Mouse (Mus musculus) midbrain, embryonic 16.5 days (tissue): Measurements from ENCODE around the gene Ggcx. TPM values are rescaled to one million over a fixed set of nuclear protein-coding genes. Genes with fewer than 3 reads are reported as not detected.
A peak's percentile ranks its signal among the peaks of the same experiment; 100 is the strongest.
"Not testable (repeated sequence)": the region's sequence is repeated elsewhere in the genome, so short reads cannot be mapped to it uniquely, and the experiment has no call there.

Source experiments
- ATAC-seq: fragments of 200-750 bp; cut with Nextera tagmentation; 2 replicates; pipeline ENCODE4 v1.8.0; 2017; ENCODE audit warnings: moderate TSS enrichment
- H3K27ac ChIP-seq: fragments of 300-500 bp; sonication (generic); 2 replicates; pipeline ENCODE4 v1.5.1; 2014; ENCODE audit warnings: mild to moderate bottlenecking, low read length, mixed read lengths
- H3K27me3 ChIP-seq: fragments of 300-500 bp; sonication (generic); 2 replicates; pipeline ENCODE4 v1.6.1; 2014; ENCODE audit warnings: low read depth, low read length, mixed read lengths; ENCODE audit not compliant: control insufficient read depth, insufficient read depth
- H3K36me3 ChIP-seq: fragments of 300-500 bp; sonication (generic); 2 replicates; pipeline ENCODE4 v1.6.1; 2014; ENCODE audit warnings: mild to moderate bottlenecking, low read length, moderate library complexity, mixed read lengths; ENCODE audit not compliant: control insufficient read depth, insufficient read depth
- H3K4me1 ChIP-seq: fragments of 300-500 bp; sonication (generic); 2 replicates; pipeline ENCODE4 v1.6.1; 2014; ENCODE audit warnings: mild to moderate bottlenecking, low read length, mixed read lengths; ENCODE audit not compliant: control insufficient read depth, insufficient read depth
- H3K4me2 ChIP-seq: fragments of 300-500 bp; sonication (generic); 2 replicates; pipeline ENCODE4 v1.6.1; 2014; ENCODE audit warnings: mild to moderate bottlenecking, low read length, mixed read lengths
- H3K4me3 ChIP-seq: fragments of 300-500 bp; sonication (generic); 2 replicates; pipeline ENCODE4 v1.5.1; 2014; ENCODE audit warnings: low read depth, mild to moderate bottlenecking, low read length, moderate library complexity, mixed read lengths
- H3K9ac ChIP-seq: fragments of 300-500 bp; sonication (generic); 2 replicates; pipeline ENCODE4 v1.6.1; 2014; ENCODE audit warnings: low read depth, low read length, mixed read lengths
- H3K9me3 ChIP-seq: fragments of 300-500 bp; sonication (generic); replicated peaks from 2 replicates; pipeline ENCODE4 v1.6.1; 2014; ENCODE audit warnings: mild to moderate bottlenecking, low read length, mixed read lengths; ENCODE audit not compliant: control insufficient read depth, poor library complexity, severe bottlenecking
- WGBS: fragments of 180-500 bp; shearing (Covaris S2); extraction: QIAGEN DNeasy Blood & Tissue Kit; methylation state at CpG from one replicate; pipeline ENCODE4 v1.1.7; 2014; 5-methylcytosine and 5-hydroxymethylcytosine counted together
- polyA plus RNA-seq: library from polyadenylated mRNA; unstranded; fragments of >200 nt; fragmentation: Nextera tagmentation; extraction: Ambion mirVana; gene quantifications from 2 replicates; pipeline ENCODE4 v1.2.1, GENCODE M21; 2015

Ggcx gene
- polyA plus RNA-seq, 1 experiment from 2014 or later, result 15.2 TPM

DNA sequence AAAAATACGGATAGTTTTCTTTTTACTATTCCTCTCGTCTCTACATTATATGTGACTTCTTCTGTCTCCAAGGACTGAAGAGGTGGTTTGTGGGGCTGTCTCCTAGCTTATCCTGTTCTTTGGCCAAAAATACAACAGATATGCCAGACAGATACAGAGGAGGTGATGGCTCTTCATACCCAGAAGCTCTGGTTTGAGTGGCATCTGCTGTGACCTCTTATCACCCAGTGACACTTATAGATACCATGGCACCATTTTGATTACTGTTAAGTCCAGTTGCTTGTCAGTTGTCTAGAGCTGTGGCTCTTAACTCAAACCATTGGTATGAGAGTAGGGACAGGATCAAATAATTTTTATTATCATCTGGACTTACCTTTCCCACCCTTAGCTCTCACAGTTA is 33.4 kb downstream of the Ggcx start:
- ATAC-seq, result no peak
- no peak overlapping the region for H3K4me3 ChIP-seq
- H3K36me3 ChIP-seq, result no peaks in the 10 kb centered on the region
- no peak overlapping the region for H3K9ac ChIP-seq
- no peak overlapping the region for H3K4me2 ChIP-seq
- WGBS, result 88% methylated on average over 2 of the region's 2 CpGs
- H3K27me3 ChIP-seq, result no peaks in the 10 kb centered on the region
- no peaks in the 10 kb centered on the region for H3K4me1 ChIP-seq
- no peaks in the 10 kb centered on the region for H3K9me3 ChIP-seq
- no peak overlapping the region for H3K27ac ChIP-seq

DNA sequence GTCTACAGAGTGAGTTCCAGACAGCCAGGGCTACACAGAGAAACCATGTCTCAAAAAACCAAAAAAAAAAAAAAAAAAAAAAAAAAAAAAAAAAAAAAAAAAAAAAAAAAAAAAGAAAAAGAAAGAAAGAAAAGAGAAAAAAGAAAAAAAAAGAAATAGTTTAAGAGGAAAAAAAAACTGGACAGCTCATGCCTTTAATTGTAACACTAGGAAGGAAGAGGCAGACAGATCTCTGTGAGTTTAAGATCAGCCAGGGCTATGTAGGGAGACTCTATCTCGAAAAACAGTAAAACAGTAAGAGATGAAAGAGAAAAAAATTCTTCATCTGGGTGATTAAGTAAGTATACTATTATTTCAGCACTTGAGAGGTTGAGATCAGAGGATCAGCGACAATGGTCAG is 37.7 kb downstream of the Ggcx start:
- H3K9ac ChIP-seq, ATAC-seq, H3K27me3 ChIP-seq, H3K4me1 ChIP-seq, H3K27ac ChIP-seq, H3K4me3 ChIP-seq, H3K36me3 ChIP-seq, H3K9me3 ChIP-seq, H3K4me2 ChIP-seq: not testable (repeated sequence)
- 62% methylated on average over 2 of the region's 2 CpGs for WGBS

DNA sequence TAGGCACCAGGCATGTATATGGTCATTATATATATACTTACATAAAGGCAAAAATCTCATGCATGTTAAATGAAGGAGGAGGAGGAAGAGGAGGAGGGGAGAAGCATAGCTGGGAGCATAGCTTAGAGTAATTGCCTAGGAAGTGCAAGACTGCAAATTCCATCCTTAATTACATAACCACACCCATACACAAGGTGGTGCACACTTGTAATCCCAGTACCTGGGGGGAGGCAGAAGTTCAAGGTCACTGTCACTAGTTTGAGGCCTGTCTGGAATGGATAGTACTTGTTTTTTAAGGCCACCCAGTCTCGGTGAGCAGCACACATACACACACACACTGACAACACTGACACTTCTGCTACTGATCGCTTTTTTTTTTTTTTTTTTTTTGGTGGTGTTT is 38.2 kb downstream of the Ggcx start:
- H3K4me3 ChIP-seq, result no peak overlapping the region
- H3K9me3 ChIP-seq, result no peaks in the 10 kb centered on the region
- 77% methylated on average over 2 of the region's 2 CpGs for WGBS
- no peak overlapping the region for H3K4me2 ChIP-seq
- H3K9ac ChIP-seq, result no peak overlapping the region
- H3K4me1 ChIP-seq, result peaks cover 8% of the 10 kb centered on the region; the same call in 1 of the 2 replicates
- H3K36me3 ChIP-seq, result no peaks in the 10 kb centered on the region
- no peak for ATAC-seq
- H3K27me3 ChIP-seq, result no peaks in the 10 kb centered on the region
- H3K27ac ChIP-seq, result no peak overlapping the region

DNA sequence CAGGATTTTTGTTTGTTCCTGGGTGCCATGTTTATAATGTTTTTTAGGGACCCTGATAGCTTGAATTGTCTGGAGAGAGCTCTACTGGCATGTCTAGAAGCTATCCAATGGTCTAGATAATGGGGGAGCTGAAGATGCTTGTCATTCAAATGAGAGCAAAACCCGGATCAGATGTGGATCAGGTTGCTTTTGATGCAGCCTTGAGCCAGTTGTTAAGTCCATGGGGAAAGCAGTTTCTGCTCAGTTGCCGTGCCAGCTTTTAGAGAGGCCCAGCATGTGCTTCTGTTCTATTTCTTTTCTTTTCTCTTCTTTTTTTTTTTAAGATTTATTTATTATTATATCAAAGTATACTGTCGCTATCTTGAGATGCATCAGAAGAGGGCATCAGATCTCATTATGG is 39.5 kb downstream of the Ggcx start:
- WGBS, result 46% methylated on average over 3 of the region's 3 CpGs
- Histone ChIP-seq H3K4me3 (no peak overlapping the region), H3K27ac (peak overlapping the region; percentile 64; the same call in 1 of the 2 replicates), H3K4me1 (peaks cover 8% of the 10 kb centered on the region; the same call in 1 of the 2 replicates), H3K36me3 (no peaks in the 10 kb centered on the region), H3K27me3 (no peaks in the 10 kb centered on the region), H3K4me2 (no peak overlapping the region), H3K9ac (no peak overlapping the region), H3K9me3 (no peaks in the 10 kb centered on the region)
- ATAC-seq, result no peak

DNA sequence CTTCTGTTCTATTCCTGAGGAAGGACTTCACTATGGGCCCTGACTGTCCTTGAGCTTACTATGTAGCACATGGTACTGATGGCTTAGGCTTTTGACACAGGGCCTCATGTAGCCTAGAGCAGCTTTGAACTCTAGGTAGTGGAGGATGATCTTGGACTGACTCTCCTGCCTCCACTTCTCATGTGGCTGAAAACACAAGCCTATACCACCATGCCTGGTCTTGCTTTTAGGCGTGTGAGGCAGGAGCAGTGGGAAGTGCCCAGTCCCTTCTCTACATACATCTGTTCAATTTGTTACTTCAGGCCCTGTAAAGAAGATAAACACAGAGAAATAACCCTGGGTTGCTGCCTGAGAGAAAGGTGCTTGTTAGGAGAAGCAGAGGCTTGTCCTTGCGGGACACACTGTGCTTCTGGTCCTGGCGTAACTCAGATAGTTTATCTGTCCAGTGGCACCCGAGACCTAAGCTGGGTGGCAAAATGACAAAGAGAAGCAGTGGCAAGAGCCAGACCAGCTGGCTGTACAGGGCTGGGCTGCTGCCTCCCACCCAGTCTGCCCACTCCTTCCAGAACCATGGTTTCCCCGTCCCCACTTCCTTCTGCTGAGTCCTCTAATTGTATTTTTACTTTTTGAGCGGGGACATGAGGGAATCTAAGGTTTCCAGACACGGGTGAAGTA is 40.1 kb downstream of the Ggcx start:
- Histone ChIP-seq H3K27ac (peak overlapping the region; percentile 64), H3K4me1 (peaks cover 8% of the 10 kb centered on the region; the same call in 1 of the 2 replicates), H3K9ac (no peak overlapping the region), H3K36me3 (no peaks in the 10 kb centered on the region), H3K4me2 (no peak overlapping the region), H3K4me3 (no peak overlapping the region), H3K9me3 (no peaks in the 10 kb centered on the region), H3K27me3 (no peaks in the 10 kb centered on the region)
- WGBS, result 65% methylated on average over 7 of the region's 7 CpGs
- ATAC-seq, result peak; percentile 53; the same call in 1 of the 2 replicates

DNA sequence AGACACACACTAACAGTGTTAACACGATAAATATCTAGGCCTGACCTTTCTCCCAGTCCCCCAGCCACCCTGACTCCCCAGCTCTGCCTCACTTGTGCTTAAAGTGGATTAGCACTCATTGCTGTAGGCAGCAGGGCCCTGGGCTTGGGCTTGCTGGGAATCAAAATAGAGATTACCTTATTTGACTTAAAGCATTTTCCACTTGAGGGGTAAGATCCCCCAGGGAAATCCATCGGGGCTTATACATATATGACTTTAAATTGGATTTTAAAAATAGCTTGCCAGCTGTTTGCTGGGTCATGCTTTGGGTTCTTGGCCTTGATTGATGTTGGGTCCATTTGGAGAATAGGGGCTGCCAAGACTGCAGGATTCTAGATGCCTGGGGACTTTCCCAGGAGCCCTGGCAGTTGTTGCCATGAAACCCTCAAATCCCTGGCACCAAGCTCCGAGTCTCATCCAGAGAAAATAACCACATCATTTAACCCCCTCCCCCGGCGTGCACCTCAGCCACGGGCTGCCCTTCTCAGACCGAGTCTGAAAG is 40.8 kb downstream of the Ggcx start:
- peak; percentile 88 for ATAC-seq
- peak overlapping the region; percentile 64 for H3K27ac ChIP-seq

DNA sequence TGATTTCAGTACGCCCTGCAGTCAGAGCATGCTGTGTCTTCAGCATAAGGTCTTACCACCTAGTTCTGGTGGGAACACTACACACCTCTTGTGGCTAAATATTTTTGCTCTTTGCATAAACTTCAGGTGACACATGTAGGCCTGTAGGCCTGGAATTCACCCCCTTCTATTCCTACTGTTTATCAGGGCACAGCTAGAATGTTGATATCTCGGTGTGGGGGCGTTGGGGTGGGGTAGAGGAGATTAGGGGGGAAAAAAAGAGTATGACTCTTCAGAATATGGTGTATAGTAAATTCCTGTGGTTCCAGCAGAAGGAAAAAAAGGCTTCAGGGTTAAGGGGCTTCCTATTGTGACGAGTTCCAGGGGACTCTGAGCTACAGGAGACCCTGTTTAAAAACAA is 42.5 kb downstream of the Ggcx start:
- no peaks in the 10 kb centered on the region for H3K36me3 ChIP-seq
- 86% methylated on average over 4 of the region's 4 CpGs for WGBS
- H3K9me3 ChIP-seq, result no peaks in the 10 kb centered on the region
- H3K27me3 ChIP-seq, result no peaks in the 10 kb centered on the region
- H3K4me1 ChIP-seq, result peaks cover 8% of the 10 kb centered on the region; the same call in 1 of the 2 replicates
- no peak overlapping the region for H3K27ac ChIP-seq
- ATAC-seq, result no peak
- no peak overlapping the region for H3K4me3 ChIP-seq
- no peak overlapping the region for H3K9ac ChIP-seq
- no peak overlapping the region for H3K4me2 ChIP-seq

More for the DNA sequence above, 40.8 kb downstream of the Ggcx start:
- Histone ChIP-seq H3K9me3 (no peaks in the 10 kb centered on the region), H3K9ac (no peak overlapping the region), H3K4me3 (no peak overlapping the region), H3K27me3 (no peaks in the 10 kb centered on the region), H3K4me2 (no peak overlapping the region), H3K36me3 (no peaks in the 10 kb centered on the region), H3K4me1 (peaks cover 8% of the 10 kb centered on the region; the same call in 1 of the 2 replicates)
- 32% methylated on average over 7 of the region's 7 CpGs for WGBS

DNA sequence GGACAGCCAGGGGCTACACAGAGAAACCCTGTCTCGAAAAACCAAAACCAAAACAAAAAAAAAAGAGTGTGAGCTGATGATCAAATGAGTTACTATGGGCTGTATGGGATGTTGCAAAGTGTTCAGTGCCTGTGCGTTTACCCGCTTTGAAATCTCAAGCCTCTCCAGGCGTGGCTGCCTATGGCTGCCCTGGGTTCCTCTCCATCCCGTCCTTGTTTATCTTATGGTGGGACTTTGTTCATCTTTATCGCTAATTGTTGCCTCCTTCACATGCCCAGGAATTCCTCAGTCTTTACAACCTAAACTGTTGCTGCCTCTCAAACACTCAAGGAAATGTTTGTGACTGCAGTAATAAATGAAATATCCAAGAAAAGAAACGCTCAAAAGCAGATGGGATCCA is 44.3 kb downstream of the Ggcx start:
- no peak overlapping the region for H3K9ac ChIP-seq
- ATAC-seq, result no peak
- peaks cover 8% of the 10 kb centered on the region; the same call in 1 of the 2 replicates for H3K4me1 ChIP-seq

DNA sequence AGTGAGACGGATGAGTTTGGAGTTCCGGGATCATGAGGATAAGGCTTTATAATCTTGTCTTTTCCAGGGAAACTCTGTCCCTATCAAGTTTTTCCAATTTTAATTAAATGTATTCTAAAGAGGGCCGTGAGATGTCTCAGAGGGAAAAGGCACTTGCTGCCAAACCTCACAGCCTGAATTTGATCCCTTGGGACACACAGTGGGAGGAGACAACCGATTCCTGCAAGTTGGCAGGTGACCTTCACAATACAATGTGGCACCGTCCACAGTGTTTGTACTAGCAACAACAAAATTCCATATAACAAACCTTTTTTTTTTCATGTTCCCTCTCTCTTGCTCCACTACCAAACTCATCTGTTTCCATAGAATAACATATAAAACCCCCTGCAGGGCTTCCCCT is 44.8 kb downstream of the Ggcx start:
- H3K27ac ChIP-seq, result no peak overlapping the region
- no peak overlapping the region for H3K4me3 ChIP-seq
- no peaks in the 10 kb centered on the region for H3K9me3 ChIP-seq
- no peaks in the 10 kb centered on the region for H3K36me3 ChIP-seq
- H3K27me3 ChIP-seq, result no peaks in the 10 kb centered on the region
- WGBS, result 64% methylated on average over 5 of the region's 5 CpGs
- H3K4me2 ChIP-seq, result no peak overlapping the region
- ATAC-seq, result no peak
- H3K4me1 ChIP-seq, result peaks cover 8% of the 10 kb centered on the region; the same call in 1 of the 2 replicates
- no peak overlapping the region for H3K9ac ChIP-seq

More for the DNA sequence above, 44.3 kb downstream of the Ggcx start:
- H3K4me3 ChIP-seq, result no peak overlapping the region
- no peak overlapping the region for H3K4me2 ChIP-seq
- no peaks in the 10 kb centered on the region for H3K9me3 ChIP-seq
- WGBS, result 87% methylated on average over 7 of the region's 7 CpGs
- H3K36me3 ChIP-seq, result no peaks in the 10 kb centered on the region
- no peak overlapping the region for H3K27ac ChIP-seq
- H3K27me3 ChIP-seq, result no peaks in the 10 kb centered on the region
